Mouse (Mus musculus): ENCODE measurements at regions not wholly inside any gene's neighbourhood (a gene's known extent, or its start where the extent isn't known, plus 50 kb on each side); places are given as distances from the start of the nearest gene placed in this dataset.

DNA sequence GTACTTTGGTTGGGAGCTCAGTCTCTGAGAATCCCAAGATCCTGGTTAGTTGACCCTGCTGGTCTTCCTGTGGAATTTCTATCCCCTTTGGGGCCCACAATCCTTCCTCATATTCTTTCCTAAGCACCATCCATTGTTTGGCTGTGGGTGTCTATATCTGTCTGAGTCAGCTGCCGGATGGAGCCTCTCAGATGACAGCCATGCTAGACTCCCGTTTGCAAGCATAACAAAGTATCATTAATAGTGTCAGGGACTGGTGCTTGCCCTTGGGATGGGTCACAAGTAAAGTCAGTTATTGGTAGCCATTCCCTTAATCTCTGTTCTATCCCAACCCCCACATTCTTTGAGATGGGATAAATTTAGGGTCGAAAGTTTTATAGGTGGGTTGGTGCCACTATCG, 382.1 kb upstream of the Pou3f3 start:
- DNase-seq = no peak

DNA sequence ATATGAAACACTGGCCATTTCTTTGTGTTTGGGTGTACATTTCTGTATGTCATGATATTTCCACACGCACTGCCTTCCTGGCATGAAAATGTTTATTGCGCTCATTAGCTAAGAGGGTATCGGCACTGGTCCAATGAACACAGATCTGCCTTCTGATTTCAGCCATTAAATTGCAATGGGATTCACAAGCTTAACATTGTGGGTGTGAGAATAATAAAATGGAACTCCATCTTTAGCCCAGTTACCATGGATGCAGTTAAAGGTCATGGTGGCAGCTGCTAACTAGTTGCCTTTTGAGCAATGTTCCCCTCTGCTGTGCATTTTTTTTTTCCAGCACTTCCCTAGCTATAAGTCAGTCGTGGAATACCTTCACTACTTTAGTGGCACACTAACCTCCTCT, 343.7 kb upstream of the Pou3f3 start:
- DNase-seq = peak in 1 of 2 experiments; percentile 8

DNA sequence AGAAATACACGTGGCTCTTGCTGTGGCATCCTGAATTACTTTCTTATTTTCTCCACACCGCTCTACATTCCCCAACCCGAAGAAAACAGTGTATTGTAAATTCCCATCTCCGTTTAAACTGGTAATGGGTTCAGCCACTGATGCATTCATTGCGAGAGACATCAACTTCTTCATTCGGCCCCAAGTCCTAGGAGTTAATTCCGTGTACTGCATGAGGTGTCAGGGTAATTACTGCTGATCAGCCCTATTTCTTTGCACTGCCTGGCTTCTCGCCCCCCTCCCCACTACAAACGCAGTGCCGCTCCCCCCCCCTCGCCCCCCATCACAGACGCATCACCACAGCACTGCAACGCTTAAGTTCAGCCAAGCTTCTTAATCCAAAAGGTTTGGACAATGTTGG, 343.2 kb upstream of the Pou3f3 start:
- DNase-seq = no peak

DNA sequence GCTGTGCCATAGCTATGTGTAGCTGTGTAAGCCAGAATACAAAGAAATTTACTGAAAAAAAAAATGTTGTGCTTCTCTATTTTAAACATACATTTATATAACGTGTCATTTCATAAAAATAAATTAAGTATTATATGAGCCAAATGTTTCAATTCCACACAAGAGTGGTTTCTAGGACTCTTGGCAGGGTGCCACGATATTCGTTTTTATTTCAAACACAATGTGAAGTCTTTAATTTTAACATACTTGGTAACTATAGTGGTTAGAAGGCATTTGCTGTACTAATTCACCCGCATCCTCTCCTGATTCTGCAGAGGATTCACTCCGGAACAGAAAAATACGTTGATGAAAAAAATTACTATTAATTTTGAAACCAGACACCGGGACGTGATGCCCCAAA, 342.5 kb upstream of the Pou3f3 start:
- no peak for DNase-seq

DNA sequence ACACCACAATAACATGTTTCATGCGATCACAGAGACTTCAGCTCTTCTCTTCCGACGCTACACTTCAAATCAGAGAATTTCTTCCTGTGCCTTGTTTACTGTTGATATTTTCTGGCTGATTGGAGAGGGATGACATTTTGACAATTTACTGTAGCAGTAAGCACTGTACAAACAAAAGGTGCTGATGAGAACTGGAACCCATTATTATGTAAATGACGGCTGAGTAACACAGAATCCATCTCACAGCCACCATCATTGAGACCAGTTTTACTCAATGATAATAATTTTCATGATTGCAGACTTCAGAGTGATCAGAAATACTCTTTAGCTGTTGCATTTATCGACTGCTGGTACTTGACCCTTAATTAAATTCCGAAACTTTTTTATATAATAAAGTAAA, 341.5 kb upstream of the Pou3f3 start:
- no peak for DNase-seq

DNA sequence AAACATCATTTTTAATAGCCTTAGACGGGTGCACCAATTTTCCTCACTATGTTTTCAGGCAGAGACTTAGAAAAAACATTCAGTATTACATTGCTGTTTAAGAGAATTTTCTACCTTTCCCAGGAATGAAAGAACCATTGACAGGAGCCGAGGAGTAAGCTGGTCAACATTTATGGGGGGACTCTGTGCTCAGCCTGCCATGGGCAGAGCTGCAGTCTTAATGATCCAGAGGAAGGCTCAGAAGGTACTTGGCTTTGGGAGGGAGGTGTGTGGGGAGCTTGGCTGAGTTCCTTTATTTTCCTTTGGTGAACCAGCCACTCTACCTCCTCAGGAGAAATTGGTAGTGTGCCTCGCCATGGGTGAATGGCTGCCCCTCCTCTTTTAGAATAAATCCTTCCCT, 333.1 kb upstream of the Pou3f3 start:
- no peak for DNase-seq

DNA sequence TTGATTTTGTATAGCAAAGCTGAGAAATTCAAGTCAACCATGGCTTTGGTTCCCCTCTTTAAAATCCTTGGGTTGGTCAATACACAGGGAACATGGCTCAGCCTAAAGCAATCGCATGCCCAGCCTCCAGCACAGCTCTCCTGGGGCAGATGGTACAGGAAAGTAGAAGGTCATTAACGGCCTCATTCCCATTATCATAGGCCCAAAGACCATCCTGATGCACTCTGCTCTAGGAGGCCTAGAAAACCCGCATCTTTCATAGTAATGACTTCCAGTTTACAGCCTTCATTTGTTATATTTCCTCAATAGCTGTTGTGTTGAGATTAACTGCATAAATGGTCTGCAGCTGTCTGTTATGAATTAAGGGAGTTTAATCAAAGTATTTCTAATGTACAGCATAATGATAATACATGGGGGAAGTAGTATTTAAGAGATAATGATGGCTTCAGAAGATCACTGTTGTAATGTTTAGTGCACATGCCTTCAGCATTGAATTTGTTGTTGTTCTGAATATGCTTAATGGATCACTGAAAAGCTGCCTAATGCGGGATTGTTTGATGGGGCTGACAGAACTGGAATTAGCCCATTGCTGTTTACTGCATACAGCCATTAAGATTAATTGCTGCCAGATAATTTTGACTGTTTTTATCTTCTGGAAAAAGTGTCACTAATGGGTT, 329.8 kb upstream of the Pou3f3 start:
- no peak for DNase-seq

DNA sequence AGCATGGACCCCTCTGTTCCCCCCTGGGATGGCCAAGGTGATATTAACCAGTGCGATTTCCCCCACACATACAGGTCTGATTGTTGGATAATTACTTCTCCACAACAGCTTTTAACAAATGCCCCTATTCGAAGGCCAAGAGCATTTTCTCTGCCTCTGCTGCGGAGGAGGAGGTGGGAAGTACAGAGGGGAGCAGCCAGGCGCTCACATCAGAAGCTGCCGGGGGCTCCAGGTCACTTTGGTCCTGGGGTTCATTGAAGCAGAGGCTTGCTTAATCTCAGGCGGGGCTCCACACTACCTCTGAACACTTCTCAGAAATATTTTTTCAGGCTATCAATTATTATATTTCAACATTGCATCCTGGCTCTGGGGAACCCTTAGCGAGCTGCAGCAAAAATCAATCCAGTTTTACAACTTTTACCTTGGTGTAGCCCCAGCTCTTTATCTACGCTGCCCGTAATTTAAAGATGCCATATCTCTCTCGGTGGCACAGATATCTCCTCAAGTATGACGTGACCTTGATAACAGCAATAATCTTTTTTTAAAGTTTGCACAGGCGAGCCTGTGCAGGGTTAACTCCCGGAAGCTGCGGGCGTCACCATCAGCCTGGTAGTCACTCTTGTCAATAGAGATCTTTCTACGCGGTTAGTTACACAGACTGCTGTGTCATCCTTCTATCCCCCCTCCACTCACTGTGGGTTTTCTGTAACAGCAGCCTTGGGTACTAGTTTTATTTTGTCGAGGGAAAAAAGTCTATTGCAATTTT, 307.5 kb upstream of the Pou3f3 start:
- no peak for DNase-seq

DNA sequence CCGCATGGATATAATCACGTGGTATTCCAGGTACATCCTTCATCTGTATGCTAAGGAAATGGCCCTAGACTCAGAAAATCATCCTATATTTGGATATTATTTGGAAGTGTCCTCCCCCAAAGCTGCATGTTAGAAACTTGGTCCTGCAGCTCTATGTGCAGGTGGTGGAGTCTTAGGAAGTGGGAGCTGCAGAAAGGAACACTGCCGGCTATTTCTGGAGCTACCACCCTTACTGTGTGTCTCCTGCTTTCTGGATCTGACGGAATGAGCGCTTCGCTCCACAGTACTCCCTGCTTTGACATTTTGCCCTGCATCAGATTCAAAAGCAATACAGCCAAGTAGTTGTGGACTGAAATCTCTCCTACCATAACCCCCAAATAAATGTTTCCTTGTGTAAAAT, 306.8 kb upstream of the Pou3f3 start:
- no peak for DNase-seq

DNA sequence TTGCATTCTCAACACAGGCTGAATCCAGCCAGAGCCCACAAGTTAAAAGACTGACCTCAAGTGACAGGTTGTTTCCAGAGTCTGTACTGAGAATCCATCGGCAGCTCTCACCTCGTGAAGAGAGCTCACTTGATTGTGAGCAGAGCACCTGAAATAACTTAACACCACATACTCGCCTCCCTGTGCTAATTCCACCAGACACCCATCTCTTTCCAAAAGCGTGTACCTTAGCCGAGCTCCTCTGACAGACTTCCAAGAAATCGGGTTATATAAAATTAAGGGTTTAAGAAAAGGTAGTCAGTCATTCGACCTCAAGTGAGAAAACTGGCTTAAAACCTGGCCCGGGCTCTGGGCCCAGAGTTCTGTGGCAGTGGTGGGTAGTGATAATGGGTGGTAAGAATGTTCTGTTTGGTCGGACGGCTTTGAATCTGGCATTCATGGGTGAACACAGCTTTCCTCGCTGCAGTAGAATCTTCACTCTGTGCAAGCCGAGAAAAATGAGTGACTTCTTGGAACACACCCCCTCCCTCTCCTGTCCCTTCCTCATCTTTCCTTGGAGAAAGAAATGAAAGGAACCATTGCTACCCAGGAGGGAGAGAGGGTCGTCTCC, 299.8 kb upstream of the Pou3f3 start:
- no peak for DNase-seq

DNA sequence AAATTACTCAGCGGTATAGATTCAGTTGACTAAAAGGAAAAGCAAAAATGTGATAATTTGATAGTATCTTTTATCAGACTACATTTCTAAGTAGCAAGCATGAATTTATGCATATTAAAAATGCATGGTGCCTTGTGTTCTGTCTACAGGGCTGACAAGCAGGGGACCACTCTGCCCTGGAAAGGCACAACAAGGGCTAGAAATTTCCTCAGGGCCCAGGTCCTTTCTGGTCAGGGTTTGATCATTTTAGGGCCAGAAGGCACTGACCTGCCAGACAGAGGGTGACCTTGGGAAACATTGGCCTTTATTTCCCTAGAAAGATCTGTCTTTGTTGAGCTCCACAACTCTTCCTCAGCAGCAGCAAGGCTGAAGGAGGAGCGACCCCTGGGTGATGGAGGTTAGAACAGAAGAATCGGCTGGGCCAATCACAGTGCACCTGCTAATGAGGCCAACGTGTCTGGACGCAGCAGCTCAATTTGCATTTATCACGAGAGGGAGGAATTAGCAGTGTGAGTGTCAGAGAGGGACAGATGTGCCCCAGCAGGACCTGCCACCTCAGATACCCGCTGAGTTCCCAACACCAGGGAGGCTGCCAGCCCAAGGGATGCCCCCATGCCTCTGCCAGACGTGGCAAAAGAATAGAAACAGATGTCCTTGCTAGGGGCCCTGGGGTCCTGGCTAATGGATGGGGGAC, 297.0 kb upstream of the Pou3f3 start:
- DNase-seq = no peak

DNA sequence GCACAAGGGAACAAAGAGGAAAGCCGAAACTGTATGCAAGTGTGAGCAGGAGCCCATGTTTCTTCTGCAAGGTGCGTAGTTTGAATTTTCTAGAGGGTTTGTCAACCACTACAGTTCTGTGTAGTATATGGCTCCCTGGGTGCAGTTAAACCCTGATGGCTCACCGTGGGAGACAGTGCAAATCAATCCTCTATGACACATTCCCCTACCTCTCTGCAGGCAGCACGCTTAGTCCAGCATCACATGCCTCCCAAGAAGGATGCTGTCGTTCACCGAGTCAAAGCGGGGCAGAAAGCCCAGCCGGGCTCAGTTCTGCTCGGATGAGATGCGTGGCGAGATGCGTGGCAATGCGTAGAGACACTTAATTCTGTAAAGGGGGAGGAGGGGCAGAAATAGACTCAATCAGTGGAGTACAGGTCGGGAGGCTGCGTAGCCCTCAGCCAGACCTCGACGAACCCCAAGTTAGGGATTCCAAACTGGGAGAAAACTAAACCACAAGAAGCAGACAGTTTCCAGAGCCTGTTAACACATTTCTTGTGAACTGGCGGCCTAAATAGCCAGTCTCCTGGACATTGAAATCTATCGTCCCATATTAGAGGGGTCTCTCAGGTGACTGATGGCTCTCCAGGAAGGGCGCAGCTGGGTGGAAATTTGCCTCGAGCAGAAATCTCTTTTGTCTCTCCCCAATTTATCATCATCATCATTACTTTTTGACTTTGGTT, 279.6 kb upstream of the Pou3f3 start:
- DNase-seq = no peak

DNA sequence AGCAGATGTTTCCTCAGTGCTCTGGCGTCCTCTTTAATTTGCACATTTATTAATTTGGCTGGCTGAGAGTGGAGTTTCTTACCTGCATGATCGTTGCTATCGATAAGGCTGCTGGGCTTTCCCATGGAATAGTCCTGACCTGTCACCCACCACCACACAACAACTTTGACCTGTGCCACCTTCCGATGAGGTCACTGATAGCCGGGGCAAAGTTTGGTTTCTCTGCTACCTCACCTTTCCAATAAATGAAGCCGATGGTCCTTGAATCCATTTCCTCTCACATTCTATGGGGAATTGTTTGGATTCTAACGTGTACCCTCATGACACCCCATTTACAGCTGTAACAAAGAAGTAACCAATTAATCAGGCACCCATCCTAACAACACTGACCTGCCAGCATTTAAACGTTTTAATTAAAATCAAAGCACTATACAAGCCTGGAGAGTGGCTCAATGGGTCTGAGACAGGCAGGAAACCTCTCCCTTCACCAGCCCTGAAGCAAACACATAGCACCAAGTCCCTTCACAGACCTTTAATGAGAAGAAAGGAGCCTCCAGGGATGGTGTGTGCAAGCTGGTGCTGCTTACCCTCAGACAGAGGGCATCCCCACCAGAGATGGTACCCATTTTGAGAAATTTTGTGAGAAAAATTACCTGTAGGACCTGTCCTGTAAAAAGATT, 278.9 kb upstream of the Pou3f3 start:
- no peak for DNase-seq

DNA sequence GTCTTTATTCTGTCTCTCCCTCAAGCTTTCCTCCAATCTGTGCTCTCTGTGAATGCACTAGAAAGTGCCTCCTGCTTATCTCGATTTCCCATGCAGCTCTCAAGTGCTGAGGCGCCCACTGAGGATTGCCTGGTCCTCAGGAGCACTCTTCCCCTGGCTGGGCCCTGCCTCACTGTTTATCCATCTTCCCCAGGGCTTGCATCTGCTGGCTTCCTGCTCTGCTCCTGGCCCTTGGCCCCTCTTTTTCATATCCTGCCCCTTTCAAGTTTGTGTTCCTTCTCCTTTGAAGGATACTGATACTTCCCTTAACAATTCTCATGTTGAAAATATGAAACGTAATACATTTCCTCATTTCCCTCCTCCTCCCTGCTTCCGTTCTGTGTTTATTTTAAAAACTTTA, 277.8 kb upstream of the Pou3f3 start:
- no peak for DNase-seq

DNA sequence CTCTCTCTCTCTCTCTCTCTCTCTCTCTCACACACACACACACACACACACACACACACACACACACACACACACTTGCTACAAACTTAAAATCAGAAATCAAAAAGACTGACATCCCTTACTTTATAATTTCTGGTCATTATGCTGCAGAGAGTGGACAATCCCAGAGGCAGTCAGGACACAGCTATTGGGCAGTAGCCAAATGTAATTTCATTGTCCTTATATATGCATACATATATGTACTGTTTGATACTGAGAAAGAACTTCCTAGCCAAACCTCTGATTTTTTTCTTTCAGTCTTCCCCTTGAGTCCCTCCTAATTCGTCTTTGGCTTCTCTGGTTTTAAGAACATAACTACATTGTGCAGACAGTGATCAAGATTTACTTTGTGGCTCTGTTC, 277.3 kb upstream of the Pou3f3 start:
- DNase-seq = no peak

DNA sequence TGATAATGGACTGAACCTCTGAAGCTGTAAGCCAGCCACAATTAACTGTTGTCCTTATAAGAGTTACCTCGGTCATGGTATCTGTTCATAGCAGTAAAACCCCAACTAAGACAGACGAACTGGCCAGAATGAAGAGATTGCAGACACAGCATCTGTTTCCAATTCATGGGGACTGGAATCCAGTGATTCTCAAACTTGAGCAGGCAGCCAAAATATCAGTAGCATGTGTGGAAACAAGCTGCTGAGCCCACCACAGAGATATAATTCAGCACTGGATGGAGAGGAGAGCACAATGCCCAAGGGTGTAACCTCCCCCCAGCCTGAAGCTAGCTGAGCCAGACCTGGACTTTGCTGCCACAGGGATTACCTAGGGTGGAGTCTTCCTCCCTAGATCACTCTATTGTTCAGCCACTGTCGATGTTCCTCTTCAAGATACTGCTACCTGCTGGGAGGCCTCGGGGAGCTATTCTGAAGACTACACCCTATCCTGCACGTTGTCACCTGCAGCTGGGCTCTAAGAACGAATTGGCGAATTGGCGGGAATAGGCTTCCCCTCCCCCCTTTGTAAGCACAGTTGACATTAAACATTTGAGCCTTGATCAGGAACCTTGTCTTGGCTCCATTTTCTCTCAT, 259.1 kb upstream of the Pou3f3 start:
- DNase-seq = no peak

DNA sequence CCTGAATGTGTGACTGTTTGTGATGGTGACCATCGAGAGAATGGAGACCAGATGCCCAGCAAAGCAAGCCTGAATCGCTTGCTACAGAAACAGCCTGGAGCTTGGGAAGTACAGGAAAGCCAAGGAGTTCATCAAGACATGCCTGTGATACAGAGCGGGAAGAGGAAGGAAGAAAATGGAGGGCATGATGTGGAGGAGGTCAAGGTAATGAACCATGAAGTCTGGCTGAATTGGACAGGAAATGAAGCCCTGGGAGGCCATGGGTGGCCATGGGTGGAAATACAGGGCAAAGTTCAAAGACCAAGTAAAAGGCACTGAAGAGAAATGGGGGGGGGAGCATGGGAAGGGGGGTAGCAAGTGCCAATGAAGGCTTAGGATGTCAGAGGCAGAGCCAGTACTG, 227.2 kb upstream of the Pou3f3 start:
- no peak for DNase-seq

DNA sequence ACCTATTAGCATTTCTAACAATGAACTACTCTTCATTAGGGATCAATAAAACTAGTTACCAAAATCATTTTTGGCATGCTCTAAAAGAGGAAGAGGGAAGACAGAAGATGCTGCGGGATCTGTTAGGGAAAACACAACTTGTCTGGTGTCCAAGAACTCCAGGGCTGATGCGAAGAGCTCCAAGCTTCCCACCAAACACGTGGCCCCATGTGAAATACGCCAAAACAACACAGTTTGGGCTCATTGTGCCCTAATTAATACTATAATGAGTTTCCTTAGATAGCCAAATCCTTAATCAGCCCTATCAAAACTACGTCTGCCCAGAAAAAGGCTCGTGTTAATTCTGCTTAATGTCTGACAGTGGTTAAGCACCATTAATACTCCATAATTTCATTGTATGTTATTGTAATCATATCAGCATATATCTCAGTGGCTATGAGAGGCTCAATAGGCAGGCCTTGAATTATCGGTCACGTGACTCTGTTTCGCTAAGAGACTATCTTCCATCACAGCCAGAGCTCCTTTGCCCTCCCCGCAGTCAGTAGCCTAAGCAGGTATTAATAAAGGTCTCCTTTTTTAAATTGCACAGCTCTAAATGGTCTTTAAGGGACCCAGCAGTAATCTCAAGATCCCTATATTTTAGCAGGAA, 223.6 kb upstream of the Pou3f3 start:
- no peak for DNase-seq

DNA sequence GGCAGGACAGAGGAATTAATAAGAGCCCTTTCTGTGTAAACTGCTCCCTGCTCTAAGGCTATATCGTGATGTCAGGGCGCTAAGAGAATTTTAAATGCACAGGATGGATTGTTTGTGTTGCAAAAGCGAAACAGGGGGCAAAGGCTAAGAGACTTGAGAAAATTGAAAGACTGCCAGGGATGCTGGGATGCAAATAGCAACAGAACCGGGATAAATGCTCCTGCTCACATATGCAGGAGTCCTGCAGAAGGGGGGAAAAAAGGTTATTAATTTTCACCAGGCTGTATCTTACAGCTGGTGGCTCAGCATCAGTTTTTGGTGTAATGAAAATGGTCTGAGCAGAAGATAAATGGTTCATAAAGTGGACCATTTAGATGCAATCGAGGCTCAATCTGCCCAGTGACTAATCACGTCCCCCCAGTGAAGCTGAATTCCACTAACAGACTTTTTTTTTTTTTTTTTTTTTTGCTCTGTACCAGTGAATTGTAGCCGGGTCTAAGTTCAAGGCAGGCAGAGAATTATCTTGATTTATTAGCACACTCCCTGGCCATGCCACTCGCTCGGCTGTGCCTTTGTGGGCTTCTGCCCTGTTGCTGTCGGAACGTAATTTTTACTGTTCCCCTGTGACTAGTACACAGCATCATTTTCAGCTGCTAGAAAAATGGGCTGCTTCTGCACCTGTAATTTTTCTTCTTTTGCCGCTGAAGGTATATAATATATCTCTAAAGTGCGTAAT, 222.9 kb upstream of the Pou3f3 start:
- no peak for DNase-seq

DNA sequence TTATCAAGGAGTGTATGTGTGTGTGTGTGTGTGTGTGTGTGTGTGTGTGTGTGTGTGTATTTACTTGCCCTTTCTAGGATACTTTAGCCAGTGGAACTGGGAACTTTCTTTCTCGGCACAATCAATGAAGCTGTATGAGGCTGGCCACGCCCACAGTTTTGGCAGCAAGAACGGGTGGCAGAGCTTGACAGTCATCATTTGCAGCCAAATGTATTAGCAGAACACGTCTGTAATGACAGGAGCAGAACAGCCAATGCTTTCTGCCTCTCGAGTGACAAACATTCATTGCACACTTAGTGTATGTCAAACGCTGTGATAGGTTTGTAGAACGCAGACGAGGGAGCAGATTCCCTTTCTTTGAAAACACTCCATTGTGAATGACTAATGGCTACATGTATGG, 221.4 kb upstream of the Pou3f3 start:
- peak in 1 of 2 experiments; percentile 32 for DNase-seq

All from layer of hippocampus, postnatal 36 days (tissue).